Mouse (Mus musculus) megakaryocyte, adult 5-6 weeks (primary cell): ENCODE results near the gene Zfp949. TPM values are rescaled to one million over a fixed set of nuclear protein-coding genes. Genes with fewer than 3 reads are reported as not detected.
A peak's percentile ranks its signal among the peaks of the same experiment; 100 is the strongest.
"Not testable (repeated sequence)": the region's sequence is repeated elsewhere in the genome, so short reads cannot be mapped to it uniquely, and the experiment has no call there.

ENCODE experiments used
- ATAC-seq: 2 replicates; pipeline ENCODE4 v1.8.0; 2016; ENCODE audit warnings: mild to moderate bottlenecking, inconsistent platforms; ENCODE audit not compliant: poor library complexity, severe bottlenecking
- total RNA-seq, 2 experiments: library from RNA; stranded (forward) in 1 of 2; stranded (reverse) in 1 of 2; fragments of 153-499, 151-499 nt in 1 of 2; fragments of 221-1000, 200-1000 nt in 1 of 2; gene quantifications; 2 replicates each; pipeline versions ENCODE4 v1.2.3 to v1.2.4; 2015 to 2017

Gene Zfp949
- total RNA-seq, 2 experiments from 2014 or later, result 4.6 to 7.2 TPM

GRCm38 (mm10) chr9:88539546-88540224 lies 8.1 kb upstream of the Zfp949 start:
- ATAC-seq, result peak; percentile 89

GRCm38 (mm10) chr9:88542816-88543215 lies 5.0 kb upstream of the Zfp949 start:
- peak; percentile 9; the same call in 1 of the 2 replicates for ATAC-seq

DNA sequence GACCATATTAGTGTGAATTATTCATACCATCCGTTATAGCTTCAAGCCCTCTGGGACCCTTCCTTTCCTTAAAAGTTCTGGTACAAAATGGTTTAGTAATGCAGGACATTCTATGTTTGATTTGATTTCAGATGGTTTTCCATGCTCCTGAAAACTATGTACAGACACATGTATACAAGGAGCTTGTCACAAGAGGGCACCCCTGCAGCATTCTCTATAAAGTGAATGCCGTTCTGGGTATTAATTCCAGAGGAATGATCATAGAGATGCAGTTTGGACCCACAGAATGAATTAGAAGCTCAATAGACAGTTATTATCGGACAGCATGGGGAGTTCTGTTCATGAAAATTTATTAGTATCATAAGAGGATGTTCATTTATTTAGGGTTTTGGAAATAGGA lies 2.3 kb upstream of the Zfp949 start:
- ATAC-seq, result no peak

- peak; percentile 64 for ATAC-seq
Observed at GRCm38 (mm10) chr9:88546166-88546565, 1.7 kb upstream of the Zfp949 start.

- ATAC-seq, result no peak
Observed at GRCm38 (mm10) chr9:88546657-88547056, 1.2 kb upstream of the Zfp949 start.

- ATAC-seq, result peak; percentile 55
Observed at GRCm38 (mm10) chr9:88547270-88547669, 550 bp upstream of the Zfp949 start.

DNA sequence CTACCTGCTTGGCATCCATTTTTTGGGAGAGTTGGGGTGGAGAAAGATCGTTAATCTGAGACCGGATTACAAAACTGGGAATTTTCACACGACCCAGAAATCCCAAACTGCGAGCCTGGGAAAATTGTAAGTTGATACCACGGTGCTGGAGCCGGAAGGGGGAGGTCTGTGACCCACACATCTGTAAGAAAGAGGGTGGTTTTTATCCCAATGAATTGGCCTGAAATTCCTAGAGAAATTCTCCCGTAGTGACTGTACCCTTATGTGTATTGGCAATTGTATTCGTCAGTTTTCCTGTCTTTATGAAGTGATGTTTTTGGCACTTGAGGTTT lies 760 bp downstream of the Zfp949 start:
- no peak for ATAC-seq

- no peak for ATAC-seq
Observed at GRCm38 (mm10) chr9:88553071-88553470, 5.3 kb downstream of the Zfp949 start.

DNA sequence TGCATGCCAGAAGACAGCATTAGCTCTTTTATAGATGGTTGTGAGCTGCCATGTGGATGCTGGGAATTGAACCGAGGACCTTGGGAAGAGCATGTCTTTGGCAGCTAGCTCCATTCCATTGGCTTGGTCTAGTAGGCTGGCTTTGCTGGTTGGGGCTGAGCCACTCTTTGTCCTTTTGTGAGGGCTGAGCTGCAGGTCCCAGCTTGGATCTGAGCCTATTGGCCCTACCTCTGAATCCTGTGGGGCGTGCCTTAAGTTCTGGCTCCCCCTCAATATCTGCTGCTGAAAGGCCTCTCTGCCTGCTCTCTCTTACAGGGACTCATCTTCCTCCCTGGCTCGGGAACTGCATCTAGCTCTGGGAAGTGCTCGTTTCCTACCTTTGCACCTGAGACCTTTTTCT lies 10.3 kb downstream of the Zfp949 start:
- ATAC-seq, result no peak

DNA sequence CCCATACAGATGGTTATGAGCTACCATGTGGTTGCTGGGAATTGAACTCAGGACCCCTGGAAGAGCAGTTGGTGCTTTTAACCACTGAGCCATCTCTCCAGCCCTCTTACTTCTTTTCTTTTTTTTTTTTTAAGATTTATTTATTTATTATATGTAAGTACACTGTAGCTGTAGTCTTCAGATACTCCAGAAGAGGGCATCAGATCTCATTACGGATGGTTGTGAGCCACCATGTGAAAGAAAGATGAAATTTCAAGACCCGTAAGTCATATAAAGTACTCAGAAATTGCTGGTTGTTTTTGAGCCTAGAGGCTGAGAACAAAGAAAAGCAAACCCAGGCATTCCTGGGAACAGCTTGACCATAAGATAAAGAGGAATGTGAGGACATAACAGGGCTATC lies 13.7 kb downstream of the Zfp949 start:
- ATAC-seq, result not testable (repeated sequence)

DNA sequence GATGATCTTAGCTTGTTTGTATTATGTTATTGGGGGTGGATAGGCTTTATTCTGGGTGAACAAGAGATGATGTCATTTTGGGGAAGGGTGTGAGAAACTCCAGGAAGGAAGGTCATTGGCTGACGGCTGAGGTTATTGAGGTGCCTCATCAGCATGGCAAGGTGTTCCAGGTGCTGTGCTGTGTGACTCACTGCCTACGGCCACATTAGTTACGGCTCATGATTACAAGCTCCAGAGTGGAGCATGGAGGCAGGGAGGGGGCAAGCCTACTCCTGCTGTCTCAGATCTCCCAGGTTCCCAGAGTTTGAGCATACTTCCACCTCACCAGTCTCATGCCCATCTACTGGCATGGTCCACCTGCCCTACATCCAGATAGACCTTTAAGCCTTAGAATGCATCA lies 22.7 kb downstream of the Zfp949 start:
- ATAC-seq, result not testable (repeated sequence)

DNA sequence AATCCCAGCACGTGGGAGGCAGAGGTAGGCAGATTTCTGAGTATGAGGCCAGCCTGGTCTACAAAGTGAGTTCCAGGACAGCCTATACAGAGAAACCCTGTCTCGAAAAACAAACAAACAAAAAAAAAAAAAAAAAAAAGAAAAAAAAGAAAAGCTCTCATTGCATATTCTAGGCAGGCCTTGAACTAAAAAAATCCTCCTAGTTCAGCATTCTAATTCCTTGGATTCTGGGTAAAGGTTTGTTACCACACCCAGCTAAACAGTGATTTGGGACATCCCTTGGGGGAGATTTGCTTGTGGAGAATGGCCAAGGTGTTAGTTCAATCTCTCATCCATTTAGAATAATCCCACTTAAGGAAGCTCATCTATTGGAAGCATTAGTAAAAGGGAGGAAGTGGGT lies 32.8 kb downstream of the Zfp949 start, which contains the start of gene Trim43a:
Gene Trim43a (plus strand): TSS at position 301 of the 400 bp plus-strand sequence.
- ATAC-seq, result not testable (repeated sequence)

GRCm38 (mm10) chr9:88593708-88594107 lies 45.9 kb downstream of the Zfp949 start:
- not testable (repeated sequence) for ATAC-seq

GRCm38 (mm10) chr9:88599206-88600162 lies 51.7 kb downstream of the Zfp949 start:
- ATAC-seq, result peak; percentile 96

Other genes with a start within 250 kb of the Zfp949 start
- 3.8 and 7.4 TPM in 2 replicates for gene Nt5e, start 220.8 kb upstream of the Zfp949 start, total RNA-seq (2015)
- gene Nt5e, start 220.8 kb upstream of the Zfp949 start, total RNA-seq (2017), result 6.2 and 9.0 TPM in 2 replicates
- gene Snx14, start 109.1 kb upstream of the Zfp949 start, total RNA-seq (2015), result 30.2 and 32.0 TPM in 2 replicates
- gene Snx14, start 109.1 kb upstream of the Zfp949 start, total RNA-seq (2017), result 21.1 and 21.6 TPM in 2 replicates
- gene Gm20537, start 91.4 kb upstream of the Zfp949 start, total RNA-seq (2015), result 0.64 TPM in 1 of 2 replicates, not detected in the other
- not detected in 2 replicates for gene Gm20537, start 91.4 kb upstream of the Zfp949 start, total RNA-seq (2017)
- gene Syncrip, start 65.4 kb upstream of the Zfp949 start, total RNA-seq (2015), result 113 and 121 TPM in 2 replicates
- 116 and 128 TPM in 2 replicates for gene Syncrip, start 65.4 kb upstream of the Zfp949 start, total RNA-seq (2017)
- not detected in 2 replicates for gene Trim43a, start 32.9 kb downstream of the Zfp949 start, total RNA-seq (2015)
- not detected in 2 replicates for gene Trim43a, start 32.9 kb downstream of the Zfp949 start, total RNA-seq (2017)
- gene Mthfsl, start 172.3 kb downstream of the Zfp949 start, total RNA-seq (2015), result 61.1 and 73.6 TPM in 2 replicates
- 20.3 and 24.8 TPM in 2 replicates for gene Mthfsl, start 172.3 kb downstream of the Zfp949 start, total RNA-seq (2017)
- 3.3 and 3.5 TPM in 2 replicates for gene Bcl2a1d, start 183.9 kb downstream of the Zfp949 start, total RNA-seq (2015)
- 5.6 and 8.0 TPM in 2 replicates for gene Bcl2a1d, start 183.9 kb downstream of the Zfp949 start, total RNA-seq (2017)